Mouse (Mus musculus): ENCODE measurements at regions not wholly inside any gene's neighbourhood (a gene's known extent, or its start where the extent isn't known, plus 50 kb on each side); places are given as distances from the start of the nearest gene placed in this dataset.

DNA sequence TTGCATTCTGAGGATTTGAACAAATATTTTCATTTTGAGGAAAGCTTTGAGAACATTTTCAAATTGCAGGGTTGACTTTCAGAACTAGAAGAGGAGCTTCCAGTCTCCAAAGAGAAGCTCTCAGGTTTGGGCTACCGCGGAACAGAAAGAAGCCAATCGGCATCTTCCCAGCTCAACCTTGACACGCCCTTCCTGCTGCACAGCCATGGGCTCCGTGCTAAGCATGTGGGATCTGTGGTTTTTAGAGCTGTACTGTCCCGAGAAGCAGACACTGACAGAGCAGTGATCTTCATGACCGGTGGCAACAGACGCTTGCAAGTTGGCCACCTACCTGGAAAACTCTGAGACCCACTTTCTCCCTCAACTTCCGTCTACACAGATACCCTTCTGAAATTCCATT lies 85.4 kb upstream of the Gm12728 start:
- Histone ChIP-seq H3K4me2 (replicated peaks; ENCODE audit: low read depth, low read length, severe bottlenecking) (no peak overlapping the region), H3K4me1 (ENCODE audit: control insufficient read depth, insufficient read depth, low read length) (peaks cover 6% of the 10 kb centered on the region; the same call in 1 of the 2 replicates), H3K4me3 (replicated peaks; ENCODE audit: low read length) (no peak overlapping the region), H3K27me3 (ENCODE audit: control insufficient read depth, insufficient read depth, low read length) (no peaks in the 10 kb centered on the region), H3K27ac (replicated peaks; ENCODE audit: low read depth, low read length) (no peak overlapping the region), H3K9me3 (ENCODE audit: control insufficient read depth, low read length) (no peaks in the 10 kb centered on the region), H3K36me3 (ENCODE audit: control insufficient read depth, insufficient read depth, low read length) (no peaks in the 10 kb centered on the region), H3K9ac (ENCODE audit: low read depth, low read length, severe bottlenecking) (no peak overlapping the region)
- WGBS, result 82% methylated on average over 9 of the region's 9 CpGs
- ATAC-seq (ENCODE audit: low FRiP score, low read depth) (no peak), DNase-seq (ENCODE audit: low spot score) (no peak)
- TF ChIP-seq POLR2A (IDR thresholded peaks at IDR 0.05; ENCODE audit: borderline replicate concordance, extremely low read depth, insufficient read depth, insufficient read length), result no peak

DNA sequence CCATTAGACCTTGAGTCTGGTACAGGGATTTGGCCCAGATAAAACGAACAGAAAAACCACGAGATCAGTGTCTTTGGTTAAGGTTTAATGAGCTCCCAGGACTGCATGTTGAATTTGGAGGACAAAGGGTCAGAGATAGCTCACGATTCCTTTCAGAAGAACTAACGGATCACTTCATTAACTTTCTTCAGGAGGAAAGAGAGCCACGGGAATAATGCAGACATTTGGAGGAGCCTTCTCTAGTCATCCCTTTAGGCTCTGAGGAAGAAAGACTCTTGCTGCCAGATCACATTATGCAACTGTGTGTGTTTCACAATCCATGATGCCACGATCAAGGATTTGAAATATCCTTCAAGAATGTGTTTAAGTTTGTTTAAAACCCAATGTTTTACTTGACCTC lies 83.7 kb upstream of the Gm12728 start:
- H3K4me3 ChIP-seq (replicated peaks; ENCODE audit: low read length), result no peak overlapping the region
- H3K9ac ChIP-seq (ENCODE audit: low read depth, low read length, severe bottlenecking), result no peak overlapping the region
- DNase-seq (ENCODE audit: low spot score), result no peak
- peaks cover 8% of the 10 kb centered on the region; the same call in 1 of the 2 replicates for H3K4me1 ChIP-seq (ENCODE audit: control insufficient read depth, insufficient read depth, low read length)
- no peaks in the 10 kb centered on the region for H3K36me3 ChIP-seq (ENCODE audit: control insufficient read depth, insufficient read depth, low read length)
- no peak overlapping the region for H3K27ac ChIP-seq (replicated peaks; ENCODE audit: low read depth, low read length)
- no peak for TF ChIP-seq POLR2A (IDR thresholded peaks at IDR 0.05; ENCODE audit: borderline replicate concordance, extremely low read depth, insufficient read depth, insufficient read length)
- WGBS, result 68% methylated on average over 6 of the region's 6 CpGs
- no peaks in the 10 kb centered on the region for H3K9me3 ChIP-seq (ENCODE audit: control insufficient read depth, low read length)
- ATAC-seq (ENCODE audit: low FRiP score, low read depth), result no peak
- H3K4me2 ChIP-seq (replicated peaks; ENCODE audit: low read depth, low read length, severe bottlenecking), result no peak overlapping the region
- no peaks in the 10 kb centered on the region for H3K27me3 ChIP-seq (ENCODE audit: control insufficient read depth, insufficient read depth, low read length)

DNA sequence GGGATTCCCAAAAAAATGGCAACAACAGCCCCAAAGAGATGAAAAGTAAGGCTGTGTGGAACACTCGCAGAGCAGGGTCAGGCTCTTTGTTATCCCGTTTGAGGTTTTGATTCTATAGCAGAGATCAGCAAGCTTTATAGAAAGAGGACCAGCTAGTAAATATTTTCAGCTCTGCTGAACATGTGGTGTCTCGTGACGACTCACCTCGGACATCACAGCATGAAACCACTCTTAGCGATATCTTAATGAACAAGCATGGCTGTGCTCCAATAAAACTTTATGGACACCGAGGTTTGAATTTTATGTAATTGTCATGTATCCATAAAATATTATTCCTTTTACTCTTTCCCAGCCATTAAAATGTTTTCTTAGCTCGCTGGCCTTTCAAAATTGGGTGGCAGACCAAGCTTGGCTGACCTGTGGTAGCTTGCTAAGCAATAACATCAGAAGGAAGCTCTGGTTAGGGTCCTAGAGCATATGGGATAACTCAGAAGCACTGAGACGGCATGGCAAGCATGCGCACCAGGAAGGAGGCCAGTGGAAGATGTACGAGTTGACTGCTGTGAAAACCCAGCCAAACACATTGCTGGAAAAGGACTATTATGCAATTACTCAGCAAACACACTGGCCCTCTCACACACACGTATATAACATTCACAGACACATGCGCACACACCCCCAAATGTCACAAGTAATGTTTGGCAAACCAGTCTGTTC lies 81.4 kb upstream of the Gm12728 start:
- H3K4me3 ChIP-seq (replicated peaks; ENCODE audit: low read length), result no peak overlapping the region
- no peak overlapping the region for H3K4me2 ChIP-seq (replicated peaks; ENCODE audit: low read depth, low read length, severe bottlenecking)
- H3K4me1 ChIP-seq (ENCODE audit: control insufficient read depth, insufficient read depth, low read length), result peaks cover 8% of the 10 kb centered on the region; the same call in 1 of the 2 replicates
- no peaks in the 10 kb centered on the region for H3K27me3 ChIP-seq (ENCODE audit: control insufficient read depth, insufficient read depth, low read length)
- ATAC-seq (ENCODE audit: low FRiP score, low read depth) (no peak), DNase-seq (ENCODE audit: low spot score) (no peak)
- H3K9ac ChIP-seq (ENCODE audit: low read depth, low read length, severe bottlenecking), result no peak overlapping the region
- no peaks in the 10 kb centered on the region for H3K36me3 ChIP-seq (ENCODE audit: control insufficient read depth, insufficient read depth, low read length)
- peaks cover under 1% of the 10 kb centered on the region; the same call in 1 of the 2 replicates for H3K9me3 ChIP-seq (ENCODE audit: control insufficient read depth, low read length)
- H3K27ac ChIP-seq (replicated peaks; ENCODE audit: low read depth, low read length), result no peak overlapping the region
- TF ChIP-seq POLR2A (IDR thresholded peaks at IDR 0.05; ENCODE audit: borderline replicate concordance, extremely low read depth, insufficient read depth, insufficient read length), result no peak
- WGBS, result 29% methylated on average over 13 of the region's 13 CpGs

DNA sequence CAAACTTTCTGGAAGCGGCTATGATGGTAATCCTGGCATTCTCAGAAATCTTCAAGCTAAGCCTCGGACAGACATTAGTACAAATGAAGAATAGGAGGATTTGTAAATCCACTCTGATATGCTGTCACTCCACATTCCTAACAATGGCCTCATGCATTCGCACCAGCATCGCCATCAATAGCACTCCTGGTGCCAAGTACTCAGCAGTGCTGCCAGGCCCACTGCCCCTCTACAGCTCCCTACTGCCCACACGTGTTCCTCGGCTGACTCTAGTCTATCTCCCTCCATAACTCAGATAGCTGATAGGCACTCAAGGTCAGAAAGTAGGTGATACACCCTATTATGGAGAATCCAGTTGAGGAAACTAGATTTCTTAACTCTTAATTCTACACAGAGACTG lies 75.7 kb upstream of the Gm12728 start:
- TF ChIP-seq POLR2A (IDR thresholded peaks at IDR 0.05; ENCODE audit: borderline replicate concordance, extremely low read depth, insufficient read depth, insufficient read length), result no peak
- no peak overlapping the region for H3K4me3 ChIP-seq (replicated peaks; ENCODE audit: low read length)
- H3K4me2 ChIP-seq (replicated peaks; ENCODE audit: low read depth, low read length, severe bottlenecking), result no peak overlapping the region
- H3K27me3 ChIP-seq (ENCODE audit: control insufficient read depth, insufficient read depth, low read length), result no peaks in the 10 kb centered on the region
- no peaks in the 10 kb centered on the region for H3K36me3 ChIP-seq (ENCODE audit: control insufficient read depth, insufficient read depth, low read length)
- H3K9me3 ChIP-seq (ENCODE audit: control insufficient read depth, low read length), result peaks cover 4% of the 10 kb centered on the region; the same call in 1 of the 2 replicates
- H3K27ac ChIP-seq (replicated peaks; ENCODE audit: low read depth, low read length), result no peak overlapping the region
- H3K4me1 ChIP-seq (ENCODE audit: control insufficient read depth, insufficient read depth, low read length), result 0 out of 2 replicates have a peak, but pooled peaks cover 3% of the 10 kb centered on the region
- DNase-seq (ENCODE audit: low spot score), result no peak
- ATAC-seq (ENCODE audit: low FRiP score, low read depth), result no peak
- WGBS, result 89% methylated on average over 6 of the region's 6 CpGs
- no peak overlapping the region for H3K9ac ChIP-seq (ENCODE audit: low read depth, low read length, severe bottlenecking)

DNA sequence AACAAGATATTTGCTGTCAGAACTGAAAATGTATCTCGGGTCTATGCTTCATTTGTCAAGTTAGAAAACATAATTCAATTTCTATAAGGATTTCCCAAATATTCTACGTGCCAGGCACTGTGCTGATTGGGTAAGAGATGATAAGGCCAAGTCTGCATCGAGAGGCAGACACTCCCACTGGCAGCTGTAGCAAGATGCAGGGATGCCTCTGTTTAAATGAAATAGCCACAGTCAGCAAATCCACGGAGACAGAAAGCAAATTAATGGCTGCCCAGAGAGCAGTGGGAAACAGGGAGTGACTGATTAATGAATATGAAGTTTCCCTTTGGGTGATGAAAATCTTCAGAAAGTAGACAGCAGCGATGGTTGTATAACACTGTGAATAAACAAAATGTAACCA lies 71.6 kb upstream of the Gm12728 start:
- Histone ChIP-seq H3K4me1 (ENCODE audit: control insufficient read depth, insufficient read depth, low read length) (no peaks in the 10 kb centered on the region), H3K9me3 (ENCODE audit: control insufficient read depth, low read length) (peaks cover 4% of the 10 kb centered on the region; the same call in 1 of the 2 replicates), H3K4me2 (replicated peaks; ENCODE audit: low read depth, low read length, severe bottlenecking) (no peak overlapping the region), H3K27ac (replicated peaks; ENCODE audit: low read depth, low read length) (no peak overlapping the region), H3K9ac (ENCODE audit: low read depth, low read length, severe bottlenecking) (no peak overlapping the region), H3K36me3 (ENCODE audit: control insufficient read depth, insufficient read depth, low read length) (no peaks in the 10 kb centered on the region), H3K27me3 (ENCODE audit: control insufficient read depth, insufficient read depth, low read length) (no peaks in the 10 kb centered on the region), H3K4me3 (replicated peaks; ENCODE audit: low read length) (no peak overlapping the region)
- DNase-seq (ENCODE audit: low spot score) (no peak), ATAC-seq (ENCODE audit: low FRiP score, low read depth) (no peak)
- TF ChIP-seq POLR2A (IDR thresholded peaks at IDR 0.05; ENCODE audit: borderline replicate concordance, extremely low read depth, insufficient read depth, insufficient read length), result no peak
- WGBS, result 72% methylated on average over 5 of the region's 5 CpGs

Measured in limb, embryonic 14.5 days (tissue).